Mouse (Mus musculus): ENCODE results near the gene Mucl3.

Gene Mucl3

GRCm38 (mm10) chr17:35643609-35644236 is at the start of gene Mucl3:
Gene Mucl3 (minus strand): TSS chr17:35643695.
- DNase-seq (ENCODE audit: low spot score) = no peak

- DNase-seq (ENCODE audit: low spot score) = no peak
These were observed 48.9 kb upstream of the Mucl3 start for GRCm38 (mm10) chr17:35692368-35692767.

GRCm38 (mm10) chr17:35691811-35692210 is 48.3 kb upstream of the Mucl3 start:
- no peak for DNase-seq (ENCODE audit: low spot score)

GRCm38 (mm10) chr17:35689936-35690645 is 46.6 kb upstream of the Mucl3 start:
- DNase-seq (ENCODE audit: low spot score) = no peak

- no peak for DNase-seq (ENCODE audit: low spot score)
These were observed 45.1 kb upstream of the Mucl3 start for GRCm38 (mm10) chr17:35688347-35689175.

- DNase-seq (ENCODE audit: low spot score) = no peak
These were observed 41.6 kb upstream of the Mucl3 start for GRCm38 (mm10) chr17:35685061-35685460.

- DNase-seq (ENCODE audit: low spot score) = no peak
These were observed 38.5 kb upstream of the Mucl3 start for GRCm38 (mm10) chr17:35681986-35682385.

GRCm38 (mm10) chr17:35680591-35680990 is 37.1 kb upstream of the Mucl3 start:
- no peak for DNase-seq (ENCODE audit: low spot score)

GRCm38 (mm10) chr17:35673416-35674035 is 30.0 kb upstream of the Mucl3 start, which contains the start of gene Gtf2h4:
Gene Gtf2h4 (minus strand): TSS chr17:35673739.
- peak; percentile 97 for DNase-seq (ENCODE audit: low spot score)

GRCm38 (mm10) chr17:35672527-35672926 is 29.0 kb upstream of the Mucl3 start:
- DNase-seq (ENCODE audit: low spot score) = no peak

GRCm38 (mm10) chr17:35671846-35672245 is 28.4 kb upstream of the Mucl3 start:
- no peak for DNase-seq (ENCODE audit: low spot score)

- no peak for DNase-seq (ENCODE audit: low spot score)
These were observed 26.2 kb upstream of the Mucl3 start for GRCm38 (mm10) chr17:35669731-35670130.

- peak; percentile 89 for DNase-seq (ENCODE audit: low spot score)
These were observed 24.0 kb upstream of the Mucl3 start, which contains the start of gene Vars2 for GRCm38 (mm10) chr17:35667334-35668065. Gene Vars2 (minus strand): TSS chr17:35667592.

GRCm38 (mm10) chr17:35666851-35667256 is 23.4 kb upstream of the Mucl3 start:
- no peak for DNase-seq (ENCODE audit: low spot score)

GRCm38 (mm10) chr17:35665957-35666515 is 22.5 kb upstream of the Mucl3 start:
- no peak for DNase-seq (ENCODE audit: low spot score)

- DNase-seq (ENCODE audit: low spot score) = no peak
These were observed 9.6 kb upstream of the Mucl3 start for GRCm38 (mm10) chr17:35653086-35653485.

GRCm38 (mm10) chr17:35649429-35649828 is 5.9 kb upstream of the Mucl3 start:
- DNase-seq (ENCODE audit: low spot score) = no peak

- DNase-seq (ENCODE audit: low spot score) = no peak
These were observed 4.1 kb downstream of the Mucl3 start for GRCm38 (mm10) chr17:35639352-35639751.

- DNase-seq (ENCODE audit: low spot score) = peak; percentile 43
These were observed 4.9 kb downstream of the Mucl3 start for GRCm38 (mm10) chr17:35638475-35639190.

- no peak for DNase-seq (ENCODE audit: low spot score)
These were observed 7.1 kb downstream of the Mucl3 start for GRCm38 (mm10) chr17:35636363-35636762.

Data from layer of hippocampus, adult 9-10 months (tissue).